Mouse (Mus musculus): ENCODE results near the gene Arpc4. TPM values are rescaled to one million over a fixed set of nuclear protein-coding genes. Genes with fewer than 3 reads are reported as not detected.
A peak's percentile ranks its signal among the peaks of the same experiment; 100 is the strongest.
"Not testable (repeated sequence)": the region's sequence is repeated elsewhere in the genome, so short reads cannot be mapped to it uniquely, and the experiment has no call there.

Arpc4 gene
- total RNA-seq (2017), result 169 and 173 TPM in 2 replicates

GRCm38 (mm10) chr6:113377496-113378385, at the start of gene Arpc4, which contains the start of gene Tada3:
Gene Arpc4 (plus strand): TSS chr6:113378115.
Gene Tada3 (minus strand): TSS chr6:113377883.
- peak; percentile 78 for ATAC-seq (ENCODE audit: extremely low read depth, insufficient number of reproducible peaks, low FRiP score, poor library complexity, severe bottlenecking)

- no peak for ATAC-seq (ENCODE audit: extremely low read depth, insufficient number of reproducible peaks, low FRiP score, poor library complexity, severe bottlenecking)
Observed at GRCm38 (mm10) chr6:113329396-113329795, 48.5 kb upstream of the Arpc4 start.

- peak; percentile 51; the same call in 1 of the 2 replicates for ATAC-seq (ENCODE audit: extremely low read depth, insufficient number of reproducible peaks, low FRiP score, poor library complexity, severe bottlenecking)
Observed at GRCm38 (mm10) chr6:113330547-113330946, 47.4 kb upstream of the Arpc4 start.

- ATAC-seq (ENCODE audit: extremely low read depth, insufficient number of reproducible peaks, low FRiP score, poor library complexity, severe bottlenecking), result no peak
Observed at GRCm38 (mm10) chr6:113331721-113332120, 46.2 kb upstream of the Arpc4 start.

- not testable (repeated sequence) for ATAC-seq (ENCODE audit: extremely low read depth, insufficient number of reproducible peaks, low FRiP score, poor library complexity, severe bottlenecking)
Observed at GRCm38 (mm10) chr6:113332734-113333133, 45.2 kb upstream of the Arpc4 start.

GRCm38 (mm10) chr6:113333137-113333950, 44.6 kb upstream of the Arpc4 start:
- ATAC-seq (ENCODE audit: extremely low read depth, insufficient number of reproducible peaks, low FRiP score, poor library complexity, severe bottlenecking), result no peak

- ATAC-seq (ENCODE audit: extremely low read depth, insufficient number of reproducible peaks, low FRiP score, poor library complexity, severe bottlenecking), result no peak
Observed at GRCm38 (mm10) chr6:113334216-113334615, 43.7 kb upstream of the Arpc4 start.

- no peak for ATAC-seq (ENCODE audit: extremely low read depth, insufficient number of reproducible peaks, low FRiP score, poor library complexity, severe bottlenecking)
Observed at GRCm38 (mm10) chr6:113336852-113337620, 40.9 kb upstream of the Arpc4 start.

GRCm38 (mm10) chr6:113341574-113341973, 36.3 kb upstream of the Arpc4 start:
- no peak for ATAC-seq (ENCODE audit: extremely low read depth, insufficient number of reproducible peaks, low FRiP score, poor library complexity, severe bottlenecking)

GRCm38 (mm10) chr6:113342297-113342696, 35.6 kb upstream of the Arpc4 start:
- ATAC-seq (ENCODE audit: extremely low read depth, insufficient number of reproducible peaks, low FRiP score, poor library complexity, severe bottlenecking), result no peak

GRCm38 (mm10) chr6:113343177-113344092, 34.5 kb upstream of the Arpc4 start, which contains the start of gene Camk1:
Gene Camk1 (minus strand): TSS chr6:113343984.
- ATAC-seq (ENCODE audit: extremely low read depth, insufficient number of reproducible peaks, low FRiP score, poor library complexity, severe bottlenecking), result peak; percentile 67

- no peak for ATAC-seq (ENCODE audit: extremely low read depth, insufficient number of reproducible peaks, low FRiP score, poor library complexity, severe bottlenecking)
Observed at GRCm38 (mm10) chr6:113344321-113344720, 33.6 kb upstream of the Arpc4 start.

GRCm38 (mm10) chr6:113346897-113347296, 31.0 kb upstream of the Arpc4 start:
- no peak for ATAC-seq (ENCODE audit: extremely low read depth, insufficient number of reproducible peaks, low FRiP score, poor library complexity, severe bottlenecking)

- ATAC-seq (ENCODE audit: extremely low read depth, insufficient number of reproducible peaks, low FRiP score, poor library complexity, severe bottlenecking), result no peak
Observed at GRCm38 (mm10) chr6:113350538-113350937, 27.4 kb upstream of the Arpc4 start.

- no peak for ATAC-seq (ENCODE audit: extremely low read depth, insufficient number of reproducible peaks, low FRiP score, poor library complexity, severe bottlenecking)
Observed at GRCm38 (mm10) chr6:113351161-113351560, 26.8 kb upstream of the Arpc4 start.

- ATAC-seq (ENCODE audit: extremely low read depth, insufficient number of reproducible peaks, low FRiP score, poor library complexity, severe bottlenecking), result peak; percentile 44; the same call in 1 of the 2 replicates
Observed at GRCm38 (mm10) chr6:113351653-113352052, 26.3 kb upstream of the Arpc4 start.

GRCm38 (mm10) chr6:113352820-113353219, 25.1 kb upstream of the Arpc4 start:
- ATAC-seq (ENCODE audit: extremely low read depth, insufficient number of reproducible peaks, low FRiP score, poor library complexity, severe bottlenecking), result no peak

- no peak for ATAC-seq (ENCODE audit: extremely low read depth, insufficient number of reproducible peaks, low FRiP score, poor library complexity, severe bottlenecking)
Observed at GRCm38 (mm10) chr6:113353696-113354095, 24.2 kb upstream of the Arpc4 start.
